Mouse (Mus musculus): ENCODE results near the gene E2f4.

The E2f4 gene

DNA sequence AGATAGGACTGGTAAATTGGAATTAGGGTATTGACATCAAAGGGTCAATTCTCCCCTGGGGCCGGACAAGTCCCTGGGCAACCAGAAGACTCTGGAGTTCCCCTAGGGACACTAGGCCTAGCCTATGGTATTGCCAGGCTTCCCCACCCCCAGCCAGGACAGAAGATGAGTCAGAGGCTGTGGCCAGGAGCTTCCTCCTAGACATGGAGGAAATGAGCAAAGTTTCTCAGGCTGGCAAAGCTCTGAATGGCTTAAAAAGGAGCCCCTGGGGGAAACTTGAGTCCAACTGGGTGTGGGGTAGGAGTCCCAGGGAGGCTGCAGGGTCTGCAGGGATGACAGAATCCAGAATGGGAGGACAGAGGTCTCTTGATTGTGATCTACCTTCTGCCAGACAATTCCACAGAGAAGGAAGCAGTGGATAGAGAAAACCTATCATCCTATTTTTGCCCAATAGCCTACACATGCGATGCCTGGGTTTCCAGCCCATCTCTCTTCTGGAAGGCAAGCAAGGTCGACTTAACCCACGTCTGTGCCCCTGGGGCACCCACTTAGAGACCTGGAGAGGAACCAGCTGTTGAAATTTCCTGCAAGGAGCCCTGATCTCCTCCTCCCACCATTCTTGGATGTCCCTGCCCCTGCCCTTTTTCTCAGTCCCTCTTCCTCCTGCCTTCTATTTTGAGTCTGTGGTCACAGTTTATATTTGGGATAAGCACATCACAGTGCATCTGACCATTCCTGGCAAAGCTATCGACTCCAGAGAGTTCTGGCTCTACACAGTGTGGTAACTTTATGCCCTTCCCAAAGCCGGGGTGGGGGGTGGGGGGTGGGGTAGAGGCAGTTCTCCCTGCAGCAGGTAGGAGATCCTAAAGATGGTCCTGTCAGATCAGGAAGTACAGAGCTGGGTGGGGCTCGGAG lies 47.9 kb downstream of the E2f4 start:
- no peak for DNase-seq (ENCODE audit: extremely low spot score, low read depth, low spot score)

DNA sequence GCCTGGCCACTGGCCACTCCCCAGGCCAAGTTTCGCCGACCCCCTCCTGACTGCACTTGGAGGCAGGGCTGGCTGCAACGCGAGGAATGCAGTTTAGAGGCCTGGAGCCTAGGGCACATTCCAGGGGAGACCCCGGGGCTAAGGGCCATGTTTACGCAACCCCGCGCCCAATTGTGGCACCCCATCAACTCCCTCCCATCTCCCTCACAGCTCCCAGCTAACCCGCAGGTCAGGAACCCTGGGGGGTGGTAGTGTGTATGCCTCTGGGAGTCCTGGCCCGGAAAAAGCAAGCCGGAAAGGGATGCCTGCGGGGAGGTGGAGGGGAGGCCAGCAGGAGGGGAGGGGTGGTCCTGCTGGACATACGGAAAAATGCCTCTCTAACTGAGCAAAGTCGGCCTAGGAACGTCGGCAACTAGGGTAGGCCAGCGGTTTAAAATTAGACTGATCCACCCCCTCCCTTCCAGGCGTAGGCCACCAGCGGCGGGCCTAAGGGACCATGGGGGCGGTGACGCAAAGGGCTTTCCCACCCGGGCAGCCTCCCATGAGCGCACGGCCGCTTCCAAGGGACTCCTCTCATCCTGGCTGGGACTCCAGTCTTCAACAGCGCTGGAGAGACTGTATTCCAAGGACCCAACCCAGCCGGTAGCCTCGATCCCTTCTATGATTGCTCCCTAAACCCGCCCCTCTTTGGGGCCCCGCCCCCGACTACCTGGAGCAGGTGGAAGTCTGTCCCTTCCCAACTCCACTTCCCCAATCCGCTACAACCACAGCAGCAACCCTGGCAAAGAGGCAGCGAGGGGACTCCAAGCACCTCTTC lies 49.4 kb downstream of the E2f4 start:
- no peak for DNase-seq (ENCODE audit: extremely low spot score, low read depth, low spot score)

DNA sequence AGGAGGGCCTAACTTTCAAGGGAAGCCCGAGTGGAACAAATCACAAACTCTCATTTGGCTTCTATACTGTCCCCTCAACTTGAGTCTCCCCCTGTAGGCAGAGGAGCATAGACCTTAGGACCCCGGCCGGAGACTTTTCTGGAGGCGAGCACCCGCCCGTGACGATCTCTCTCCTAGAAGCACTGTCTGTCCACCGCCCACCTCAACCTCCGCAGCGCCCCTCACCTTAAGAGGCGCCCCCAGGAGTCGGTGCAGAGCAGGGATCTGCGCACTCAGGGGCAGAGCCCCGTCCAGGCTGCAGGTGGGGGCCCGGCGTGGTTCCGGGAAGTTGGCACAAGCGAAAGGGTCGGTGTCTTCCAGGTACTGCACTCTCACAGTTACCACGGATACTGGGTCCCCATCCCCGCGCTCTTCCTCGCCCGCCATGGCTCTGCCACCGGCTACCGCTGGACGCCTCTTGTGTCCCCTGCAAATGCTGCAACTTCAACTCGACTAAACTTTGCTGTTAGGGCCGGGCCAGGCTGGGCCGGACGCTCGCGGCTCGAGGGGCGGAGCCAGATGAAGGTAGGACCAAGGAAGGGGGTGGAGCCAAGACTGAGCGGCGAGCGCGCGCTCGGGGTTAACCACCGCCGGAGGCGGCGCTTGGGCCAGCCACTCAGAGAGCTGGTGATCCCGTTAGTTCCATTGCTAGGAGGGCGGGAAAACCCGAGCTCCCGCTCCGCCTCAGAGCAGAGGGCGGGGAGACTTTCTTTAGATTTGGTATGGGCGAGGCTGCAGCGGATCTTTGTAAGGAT lies 50.2 kb downstream of the E2f4 start, which contains the start of gene Fhod1:
TSS of gene Fhod1 (minus strand) at position 526 of the 794 bp plus-strand sequence.
- DNase-seq (ENCODE audit: extremely low spot score, low read depth, low spot score), result peak; percentile 95

DNA sequence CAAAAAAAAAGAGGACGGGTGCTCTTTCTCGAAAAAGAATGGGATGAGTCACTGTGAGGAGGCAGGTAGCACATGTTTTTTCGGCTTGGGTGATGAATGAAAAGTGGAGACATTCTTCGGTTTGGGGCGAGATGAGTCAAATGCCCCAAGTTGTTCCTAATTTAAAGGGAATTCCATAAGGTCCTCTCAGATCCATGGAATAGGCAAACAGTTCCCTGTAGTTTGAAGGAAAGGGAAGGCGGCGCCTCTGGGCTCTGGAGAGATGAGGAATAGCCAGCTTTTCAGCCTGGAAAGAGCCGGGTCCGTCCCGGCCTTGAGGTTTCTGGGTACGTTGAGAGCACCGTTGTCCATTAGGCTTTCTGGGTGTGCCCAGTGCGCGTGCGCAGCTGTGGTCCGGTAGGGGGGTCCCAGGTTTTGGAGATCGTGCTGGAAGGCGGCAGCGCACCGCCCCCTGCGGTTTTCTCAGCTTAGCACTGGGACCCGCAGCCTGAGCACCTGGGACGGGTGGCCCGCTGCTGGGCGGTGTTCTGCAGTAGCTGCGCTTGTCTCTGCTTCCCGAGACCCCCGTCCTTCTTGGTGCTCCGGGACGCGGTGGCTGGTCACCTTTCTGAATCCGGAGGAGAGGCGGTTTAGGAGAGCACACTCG lies 51.1 kb downstream of the E2f4 start, which contains the start of gene Slc9a5:
TSS of gene Slc9a5 (plus strand) at position 394 of the 646 bp plus-strand sequence.
- DNase-seq (ENCODE audit: extremely low spot score, low read depth, low spot score), result no peak

DNA sequence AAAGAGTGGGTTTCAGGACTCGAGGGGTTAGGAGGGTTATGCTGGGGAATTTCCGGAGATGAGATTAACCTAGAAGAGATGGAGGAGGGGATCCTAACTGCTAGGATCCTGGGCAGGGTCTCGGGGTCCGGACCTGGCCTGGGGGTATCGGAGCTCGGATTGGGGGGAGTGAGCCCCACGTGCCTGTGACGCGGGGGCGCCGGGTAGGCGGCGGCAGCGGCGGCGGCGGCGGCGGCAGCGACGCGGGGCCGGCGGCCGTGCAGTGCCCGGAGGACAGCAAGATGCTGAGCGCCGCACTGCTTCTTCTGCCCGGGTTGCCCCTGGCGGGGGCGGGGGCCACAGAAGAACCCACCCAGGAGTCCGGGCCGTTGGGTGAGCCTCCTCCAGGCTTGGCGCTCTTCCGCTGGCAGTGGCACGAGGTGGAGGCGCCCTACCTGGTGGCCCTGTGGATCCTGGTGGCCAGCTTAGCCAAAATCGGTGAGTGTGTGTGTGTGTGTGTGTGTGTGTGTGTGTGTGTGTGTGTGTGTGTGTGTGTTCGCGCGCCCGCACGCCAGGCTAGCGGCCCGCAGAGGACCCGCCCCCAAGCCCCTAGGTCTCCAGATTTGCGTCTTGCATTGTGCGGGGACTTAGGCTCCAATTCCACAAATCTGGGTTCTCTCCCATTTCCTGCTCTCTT lies 51.8 kb downstream of the E2f4 start:
- no peak for DNase-seq (ENCODE audit: extremely low spot score, low read depth, low spot score)

DNA sequence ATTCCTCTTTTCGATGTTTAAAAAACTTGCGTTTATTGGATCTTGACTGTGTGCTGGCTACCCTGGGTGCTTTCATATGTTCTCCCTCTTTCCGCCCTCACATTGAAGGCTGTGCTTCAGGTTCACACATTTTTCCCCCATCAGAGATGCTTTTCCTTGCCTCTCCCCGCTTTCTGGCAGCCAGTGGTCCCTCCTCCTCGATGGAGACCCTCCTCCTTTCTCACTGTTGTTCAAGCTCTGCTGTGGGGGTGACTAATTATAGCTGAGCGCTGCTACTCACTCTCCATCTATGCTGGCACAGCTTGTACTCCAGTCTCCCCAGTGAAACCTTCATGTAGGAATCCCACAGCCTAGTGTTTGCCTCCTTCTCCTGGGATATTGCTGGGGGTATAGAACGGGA lies 52.7 kb downstream of the E2f4 start:
- DNase-seq (ENCODE audit: extremely low spot score, low read depth, low spot score), result no peak

DNA sequence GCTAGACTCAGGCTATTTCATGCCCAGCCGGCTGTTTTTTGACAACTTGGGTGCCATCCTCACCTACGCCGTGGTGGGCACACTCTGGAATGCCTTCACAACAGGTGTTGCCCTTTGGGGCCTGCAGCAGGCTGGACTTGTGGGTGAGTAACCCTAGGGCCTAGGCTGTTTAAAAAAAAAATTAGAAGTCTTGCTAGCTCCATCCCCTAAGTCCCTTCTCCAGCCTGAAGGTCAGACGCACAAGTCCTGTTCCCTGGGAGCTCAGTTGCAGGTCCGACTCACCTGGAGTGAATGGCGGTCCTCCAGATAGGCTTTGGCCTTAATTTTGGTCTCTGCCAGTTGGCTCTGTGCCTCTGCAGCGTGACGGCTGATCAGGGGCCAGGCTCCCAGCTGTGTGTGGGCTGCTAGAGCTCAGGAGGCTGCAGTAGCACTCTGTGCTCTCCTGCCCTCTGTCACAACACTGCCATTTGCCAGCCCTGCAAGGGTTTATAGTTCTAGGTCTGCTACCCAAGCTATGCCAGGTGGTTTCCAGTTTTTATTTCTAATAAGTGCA lies 56.2 kb downstream of the E2f4 start:
- no peak for DNase-seq (ENCODE audit: extremely low spot score, low read depth, low spot score)

DNA sequence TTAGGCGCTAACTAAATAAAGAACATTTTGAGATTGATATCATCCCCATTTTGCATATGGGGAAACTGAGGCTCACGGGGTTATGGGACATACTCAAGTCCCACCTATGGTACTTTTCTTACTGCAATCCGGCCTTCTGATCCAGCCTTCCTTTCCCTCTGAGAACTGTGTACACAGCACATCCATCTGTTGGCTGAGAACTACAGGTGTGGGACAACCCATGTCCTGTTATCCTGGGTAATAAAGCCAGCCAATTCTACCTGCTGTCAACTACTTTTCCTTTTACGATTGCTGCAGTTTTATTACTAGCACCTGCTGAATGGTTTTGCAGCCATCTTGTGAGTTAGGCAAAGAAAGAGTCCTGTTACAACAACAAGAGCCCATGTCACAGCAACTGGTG lies 57.1 kb downstream of the E2f4 start:
- DNase-seq (ENCODE audit: extremely low spot score, low read depth, low spot score), result no peak
